Mouse (Mus musculus): ENCODE data around the gene Jmjd1c.

Jmjd1c gene

DNA sequence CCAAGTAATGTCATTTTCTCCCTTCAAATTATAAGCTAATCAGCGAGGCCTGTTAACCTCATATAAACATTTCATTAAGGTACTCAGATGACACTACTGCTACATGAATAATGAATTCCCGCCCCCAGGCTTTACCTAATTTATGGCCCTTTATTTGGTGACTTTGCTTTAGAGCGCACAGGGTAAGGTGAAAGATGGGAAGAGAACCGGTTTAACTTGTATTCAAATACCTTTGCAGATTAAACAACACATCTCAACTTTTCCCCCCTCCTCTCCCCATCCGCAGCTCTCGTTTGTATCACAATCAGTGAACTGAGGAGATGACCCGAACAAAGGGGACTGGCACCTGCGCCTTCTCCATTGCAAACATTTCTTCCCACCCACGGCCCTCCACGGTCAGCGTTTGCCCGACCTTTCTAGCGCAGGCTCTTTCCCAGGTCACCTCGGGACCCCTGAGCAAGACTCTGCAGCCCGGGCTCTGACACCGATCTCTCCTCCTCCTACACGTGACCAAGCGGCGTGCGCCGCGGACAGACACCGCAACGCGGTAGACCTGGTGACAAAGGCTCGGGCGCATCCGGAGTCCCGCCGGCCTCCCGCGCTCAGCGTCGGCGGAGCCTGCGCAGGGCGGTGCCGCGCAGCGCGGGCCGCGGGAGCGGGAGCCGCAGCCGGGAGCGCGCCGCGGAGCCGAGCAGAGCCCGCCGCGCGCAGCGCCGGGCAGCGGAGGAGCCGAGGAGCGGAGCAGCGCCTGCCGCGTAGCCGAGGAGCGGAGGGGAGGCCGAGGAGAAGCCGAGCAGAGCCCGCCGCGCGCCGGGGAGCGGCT is at the start of gene Jmjd1c:
Gene Jmjd1c, plus strand, starts transcription at position 328 of the 823 bp plus-strand sequence.
- peak; percentile 73 for DNase-seq

- no peak for DNase-seq
These were observed 47.9 kb upstream of the Jmjd1c start for GRCm38 (mm10) chr10:67047712-67048645.

DNA sequence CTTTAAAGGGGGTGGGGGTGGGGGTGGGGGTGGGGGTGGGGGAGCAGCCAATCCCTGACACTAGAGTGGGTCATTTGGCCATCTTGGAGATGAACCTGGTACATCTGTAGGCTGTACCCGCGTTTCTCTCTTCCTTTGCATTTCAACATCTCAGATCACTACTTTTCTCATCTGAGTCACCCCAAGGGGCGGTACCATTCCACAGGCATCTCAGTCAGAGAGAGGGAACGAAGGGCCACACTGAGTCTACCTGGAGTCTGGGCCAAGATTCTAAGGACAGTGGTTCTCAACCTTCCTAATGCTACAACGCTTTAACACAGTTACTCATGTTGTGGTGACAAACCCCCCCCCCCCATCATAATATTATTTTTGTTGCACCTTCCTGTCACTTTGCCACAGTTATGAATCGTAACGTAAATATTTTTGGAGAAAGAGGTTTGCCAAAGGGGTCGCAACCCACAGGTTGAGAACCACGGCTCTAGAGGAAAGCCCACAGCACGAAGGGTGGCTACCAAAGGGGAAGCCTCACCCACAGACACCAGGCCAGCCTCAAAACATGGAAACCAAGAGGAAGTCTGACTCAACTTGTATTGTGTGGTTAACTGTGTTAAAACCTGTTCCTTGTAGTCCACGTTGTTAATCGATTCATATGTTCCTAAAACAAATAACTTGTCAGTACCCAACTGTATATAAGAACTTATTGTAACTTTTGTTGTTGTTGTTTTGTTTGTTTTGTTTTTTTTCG is 46.9 kb upstream of the Jmjd1c start:
- DNase-seq = no peak

- DNase-seq = no peak
These were observed 46.3 kb upstream of the Jmjd1c start for GRCm38 (mm10) chr10:67049621-67050020.

DNA sequence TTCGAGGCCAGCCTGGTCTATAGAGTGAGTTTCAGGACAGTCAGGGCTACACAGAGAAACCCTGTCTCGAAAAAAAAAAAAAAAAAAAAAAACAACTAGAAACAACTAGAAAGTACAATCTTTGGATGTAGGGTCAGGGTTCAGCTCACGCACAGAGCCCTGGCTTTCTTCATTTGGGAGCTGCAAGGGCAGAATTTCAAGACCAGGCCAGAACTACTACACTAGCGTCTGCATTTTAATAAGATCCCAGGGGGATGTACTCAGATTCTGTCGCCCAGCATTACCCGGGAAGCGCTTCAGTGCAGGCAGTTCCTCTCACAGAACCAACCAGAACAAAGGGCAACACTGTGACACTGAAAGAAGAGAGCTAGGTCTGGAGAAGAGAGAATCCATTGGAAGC is 45.2 kb upstream of the Jmjd1c start:
- DNase-seq = no peak

DNA sequence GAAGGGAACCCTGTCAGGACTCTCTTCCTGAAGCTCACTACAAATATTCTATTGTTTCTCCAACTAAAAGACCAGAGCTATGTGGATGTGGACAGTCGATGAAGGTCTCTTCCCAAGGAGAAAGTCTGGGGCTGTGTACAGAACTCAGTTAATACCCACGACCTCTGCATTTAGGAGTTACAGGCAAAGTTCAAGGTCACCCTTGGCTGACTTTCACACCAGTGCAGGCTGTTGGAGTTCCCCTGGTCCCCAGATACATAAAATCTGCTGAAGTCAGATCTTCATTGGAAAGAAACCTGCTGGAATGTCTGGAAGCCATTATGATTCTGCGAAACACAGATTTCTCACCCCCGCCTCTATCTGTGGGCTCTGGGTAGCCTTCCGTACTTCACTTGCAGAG is 44.5 kb upstream of the Jmjd1c start:
- no peak for DNase-seq

- DNase-seq = no peak
These were observed 43.5 kb upstream of the Jmjd1c start for GRCm38 (mm10) chr10:67052429-67052828.

DNA sequence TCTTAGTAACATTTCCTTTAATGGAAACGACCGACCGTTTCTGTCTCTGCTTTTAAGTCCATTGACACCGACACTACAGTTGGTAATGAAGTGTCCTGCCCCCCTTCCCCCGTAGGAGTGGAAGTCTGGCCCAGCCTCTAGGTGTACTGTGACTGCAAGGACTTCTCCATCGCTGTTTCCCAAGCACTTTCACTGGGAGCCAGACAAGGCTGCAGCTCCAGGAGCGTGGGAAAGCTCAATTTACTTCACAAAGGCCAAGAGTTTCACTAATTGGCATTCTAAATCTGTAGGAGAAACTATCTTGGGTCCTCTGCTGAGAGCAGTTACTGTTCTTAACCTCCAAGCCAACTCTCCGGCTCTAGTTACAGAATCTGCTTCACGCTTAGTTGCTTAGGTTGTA is 42.5 kb upstream of the Jmjd1c start:
- DNase-seq = no peak

GRCm38 (mm10) chr10:67055867-67056856 is 39.8 kb upstream of the Jmjd1c start:
- no peak for DNase-seq

DNA sequence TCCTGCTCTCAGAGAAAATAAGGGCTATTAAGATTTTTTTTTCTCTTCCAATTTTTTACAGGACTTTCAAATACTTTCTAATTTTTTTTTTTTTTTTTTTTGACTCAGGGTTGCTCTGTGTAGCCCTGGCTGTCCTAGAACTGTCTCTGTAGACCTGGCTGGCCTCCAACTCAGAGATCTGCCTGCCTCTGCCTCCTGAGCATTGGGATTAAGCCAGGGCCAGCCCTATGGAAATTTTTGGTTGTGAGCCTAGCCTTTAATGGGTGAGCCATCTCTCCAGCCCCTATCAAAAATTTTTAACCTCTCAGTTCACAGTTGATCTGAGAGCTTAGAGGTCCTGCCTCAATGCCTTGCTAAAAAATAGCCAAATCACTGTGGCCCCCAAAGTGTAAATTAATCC is 38.7 kb upstream of the Jmjd1c start:
- DNase-seq = no peak

DNA sequence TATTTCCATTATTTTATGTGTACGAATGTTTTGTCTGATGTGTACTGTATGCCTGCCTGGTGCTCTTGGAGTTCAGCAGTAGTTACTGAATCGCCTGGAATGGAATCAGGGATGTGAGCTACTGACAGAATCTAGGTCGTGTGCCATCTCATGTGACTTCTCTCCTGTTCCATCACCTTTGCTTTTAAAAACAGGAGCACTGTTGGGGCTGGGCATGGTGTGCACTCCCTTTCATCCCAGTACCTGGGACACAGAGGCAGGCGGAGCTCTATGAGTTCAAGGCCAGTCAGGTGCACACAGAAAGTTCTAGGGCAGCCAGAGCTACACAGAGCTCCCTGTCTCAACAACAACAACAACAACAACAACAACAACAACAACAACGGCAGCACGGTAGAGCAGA is 38.2 kb upstream of the Jmjd1c start:
- no peak for DNase-seq

DNA sequence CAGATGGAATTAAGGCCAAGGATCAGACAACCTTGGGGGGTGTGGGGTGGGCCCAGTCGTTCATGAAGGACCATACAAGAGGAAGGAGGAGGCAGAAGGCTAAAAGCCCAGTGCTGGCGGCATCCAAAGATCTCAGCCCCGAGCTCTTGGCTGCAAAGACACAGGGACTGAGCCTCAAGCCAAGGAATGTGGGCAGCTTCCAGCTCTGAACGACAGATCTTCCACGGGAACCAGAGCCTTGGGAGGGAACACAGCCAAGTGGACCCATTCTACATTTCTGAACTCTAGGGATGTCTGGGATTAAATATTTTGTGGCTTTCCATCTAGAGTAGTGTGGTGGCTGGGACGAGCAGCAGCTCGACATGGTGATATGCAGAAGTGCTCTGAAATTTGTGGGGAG is 37.6 kb upstream of the Jmjd1c start:
- peak; percentile 54 for DNase-seq

DNA sequence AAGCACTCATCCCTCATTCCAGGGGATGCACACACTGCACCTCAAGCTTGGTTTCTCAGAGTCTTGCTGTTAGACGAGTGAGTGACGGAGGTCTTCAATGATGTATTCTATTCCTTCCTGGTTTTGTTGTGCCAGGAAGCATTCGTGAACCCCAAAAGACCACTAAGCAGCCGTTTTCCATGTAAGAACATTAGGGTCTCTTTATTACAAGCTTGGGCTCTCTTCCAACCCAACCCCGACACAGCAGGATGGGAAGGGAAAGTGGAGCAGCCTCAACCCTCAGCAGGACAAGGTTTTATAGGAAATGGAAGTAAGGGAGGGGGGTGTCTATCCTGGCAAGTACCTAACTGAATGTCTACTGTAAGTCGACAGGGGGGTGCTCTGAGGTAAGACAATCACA is 37.2 kb upstream of the Jmjd1c start:
- no peak for DNase-seq

DNA sequence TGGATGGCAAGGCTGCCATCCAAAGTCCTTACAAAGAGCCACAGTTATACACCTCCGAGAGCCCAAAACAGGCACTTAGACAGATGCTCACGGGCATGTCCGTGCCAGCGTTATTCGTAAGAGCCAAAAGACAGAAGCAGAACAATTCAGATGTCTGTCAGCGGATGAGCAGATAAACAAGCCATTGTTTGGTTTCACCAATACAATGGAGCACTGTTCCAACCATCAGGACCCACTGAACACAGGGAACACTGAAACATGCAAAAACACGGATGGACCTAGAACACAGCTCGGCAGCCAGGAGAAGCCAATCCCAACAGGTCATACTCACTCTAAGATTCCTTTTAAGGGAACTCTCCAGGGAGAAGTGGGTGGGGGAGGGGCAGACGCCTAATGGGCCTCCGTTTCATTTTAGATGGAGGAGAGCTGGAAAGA is 34.5 kb upstream of the Jmjd1c start:
- DNase-seq = peak; percentile 55

DNA sequence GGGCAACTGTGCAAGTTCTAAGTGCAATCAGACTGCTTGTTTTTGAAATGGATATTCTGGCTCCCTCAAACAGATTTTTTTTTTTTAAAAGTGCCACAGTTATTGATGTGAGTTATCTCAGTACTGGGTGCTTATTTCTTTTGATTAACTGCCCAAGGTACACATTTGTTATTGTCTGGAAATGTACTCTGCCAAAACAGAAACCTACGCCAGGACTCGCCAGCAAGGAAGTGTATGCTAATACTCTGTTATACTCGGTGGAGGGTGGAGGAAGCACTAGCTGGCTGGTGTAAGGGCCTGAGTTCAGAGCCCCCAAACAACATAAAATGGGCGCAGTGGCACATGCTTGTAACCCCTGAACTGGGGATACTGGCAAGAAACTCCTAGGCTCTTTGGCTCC is 34.1 kb upstream of the Jmjd1c start:
- DNase-seq = no peak

GRCm38 (mm10) chr10:67065277-67065887 is 30.5 kb upstream of the Jmjd1c start:
- no peak for DNase-seq

DNA sequence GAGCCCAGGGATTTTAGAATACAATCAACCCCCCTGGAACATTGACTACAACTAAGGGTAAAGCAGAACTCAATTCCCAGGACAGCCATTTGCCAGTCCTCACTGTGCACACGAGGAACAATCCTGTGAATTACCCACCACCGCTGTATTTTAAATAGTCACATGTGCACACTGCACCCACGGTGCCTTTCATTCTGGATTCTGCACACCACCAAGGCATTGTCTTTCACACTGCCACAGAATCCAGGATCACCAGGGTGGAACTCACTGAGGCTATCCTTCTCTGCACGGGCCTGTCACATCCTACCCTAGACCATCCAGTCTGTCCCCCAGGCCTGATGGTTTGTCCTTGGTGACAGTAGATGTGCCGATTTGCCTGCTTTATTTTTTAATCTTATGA is 30.0 kb upstream of the Jmjd1c start:
- no peak for DNase-seq

- DNase-seq = no peak
These were observed 29.5 kb upstream of the Jmjd1c start for GRCm38 (mm10) chr10:67066421-67066820.

DNA sequence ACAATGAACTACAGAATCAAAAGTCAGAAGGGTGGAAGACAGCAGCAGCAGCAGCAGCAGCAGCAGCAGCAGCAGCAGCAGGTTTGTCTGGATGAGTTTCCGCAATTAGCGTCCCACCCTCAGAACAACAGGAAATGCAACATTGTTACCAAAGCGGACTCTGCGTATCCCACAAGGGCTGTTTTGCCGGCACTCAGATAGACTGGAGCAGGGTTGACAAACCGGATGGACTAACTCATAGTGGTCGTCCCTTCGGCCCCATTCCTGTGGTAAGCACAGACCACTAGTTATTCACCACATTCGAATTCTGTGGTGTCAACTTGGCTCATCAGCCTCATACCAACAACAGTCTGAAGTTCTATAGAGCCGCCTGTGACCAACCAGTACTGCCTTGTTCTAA is 26.9 kb upstream of the Jmjd1c start:
- DNase-seq = no peak

DNA sequence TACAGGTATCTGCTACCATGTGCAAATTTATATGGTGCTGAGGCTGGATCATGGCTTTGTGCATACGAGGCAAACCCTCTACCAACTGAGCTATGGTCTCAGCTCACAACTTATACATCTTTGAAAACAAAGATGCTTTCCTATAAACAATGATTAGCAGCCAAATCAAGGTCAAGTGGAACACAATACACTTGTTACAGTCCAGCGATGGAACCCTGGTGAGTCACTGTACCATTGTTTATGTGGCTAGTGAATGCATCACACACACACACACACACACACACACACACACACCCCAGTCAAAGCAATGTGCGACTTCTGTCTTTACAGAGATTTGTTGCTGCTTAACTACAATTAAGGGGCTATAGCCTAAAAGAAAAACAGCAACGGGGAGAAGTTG is 24.5 kb upstream of the Jmjd1c start:
- DNase-seq = no peak

DNA sequence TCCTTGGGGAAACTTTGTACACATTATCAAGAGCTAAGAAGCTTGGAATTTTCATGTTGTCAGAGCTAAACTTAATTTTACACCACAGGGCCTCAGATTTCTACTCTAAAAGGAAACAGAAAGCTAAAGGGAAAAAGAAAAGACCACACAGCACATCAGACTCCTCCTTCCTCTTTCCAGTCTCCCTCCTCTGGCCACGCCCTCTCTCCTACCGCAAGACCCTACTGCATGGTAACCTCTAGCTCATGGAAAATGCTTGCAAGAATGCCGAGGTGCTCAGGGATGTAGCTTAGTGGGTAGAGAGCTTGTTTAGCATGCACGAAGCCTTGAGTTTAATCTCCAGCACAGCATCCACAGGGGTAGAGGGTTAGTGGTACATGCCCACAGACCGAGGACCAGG is 24.0 kb upstream of the Jmjd1c start:
- no peak for DNase-seq

Measured in lung, postnatal 14 days (tissue).